Mouse (Mus musculus): ENCODE data around the gene Mup16.
A peak's percentile ranks its signal among the peaks of the same experiment; 100 is the strongest.
"Not testable (repeated sequence)": the region's sequence is repeated elsewhere in the genome, so short reads cannot be mapped to it uniquely, and the experiment has no call there.

Gene Mup16

DNA sequence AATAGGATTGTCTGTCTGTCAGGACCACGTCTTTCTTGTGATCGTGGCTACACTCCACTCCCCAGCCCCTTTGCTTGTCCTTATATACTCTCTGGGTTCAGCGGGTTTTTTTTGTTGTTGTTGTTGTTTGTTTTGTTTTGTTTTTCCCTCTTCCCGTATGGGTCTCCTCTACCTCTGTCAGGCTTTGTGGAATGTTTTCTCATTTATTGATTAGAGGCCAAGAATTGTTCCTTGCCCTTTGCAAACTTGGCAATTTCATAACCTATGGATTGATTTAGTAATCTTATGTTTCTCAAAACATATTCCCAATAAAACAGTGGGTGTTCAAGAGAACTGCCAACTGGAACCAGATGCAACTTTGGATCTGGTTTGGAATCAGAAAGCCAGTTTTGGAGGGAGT is at the start of gene Mup16:
TSS of gene Mup16 (minus strand) at position 101 of the 400 bp plus-strand sequence.
- DNase-seq (ENCODE audit: low spot score): not testable (repeated sequence)

DNA sequence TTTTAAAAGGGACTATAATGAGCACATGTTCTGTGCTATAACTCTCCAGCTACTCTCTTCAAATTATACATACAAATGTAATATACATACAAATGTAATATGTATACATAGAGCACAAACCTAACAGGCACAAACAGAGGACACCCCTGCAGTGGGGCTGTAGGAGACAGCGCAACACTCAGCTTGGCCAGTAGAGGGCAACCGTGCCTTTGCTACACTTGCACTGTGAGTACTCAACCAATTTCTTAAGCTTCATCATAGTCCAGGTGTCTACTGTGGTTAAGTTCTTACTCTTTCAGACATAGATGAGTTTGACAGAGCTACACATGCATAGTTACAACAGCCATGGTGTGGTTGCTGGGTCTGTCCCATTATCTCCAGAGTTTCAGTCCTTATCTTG is 36.6 kb upstream of the Mup16 start:
- DNase-seq (ENCODE audit: low spot score): peak; percentile 7
